9 mouse cellular contexts compared by ENCODE assay signal in the genomic region with DNA sequence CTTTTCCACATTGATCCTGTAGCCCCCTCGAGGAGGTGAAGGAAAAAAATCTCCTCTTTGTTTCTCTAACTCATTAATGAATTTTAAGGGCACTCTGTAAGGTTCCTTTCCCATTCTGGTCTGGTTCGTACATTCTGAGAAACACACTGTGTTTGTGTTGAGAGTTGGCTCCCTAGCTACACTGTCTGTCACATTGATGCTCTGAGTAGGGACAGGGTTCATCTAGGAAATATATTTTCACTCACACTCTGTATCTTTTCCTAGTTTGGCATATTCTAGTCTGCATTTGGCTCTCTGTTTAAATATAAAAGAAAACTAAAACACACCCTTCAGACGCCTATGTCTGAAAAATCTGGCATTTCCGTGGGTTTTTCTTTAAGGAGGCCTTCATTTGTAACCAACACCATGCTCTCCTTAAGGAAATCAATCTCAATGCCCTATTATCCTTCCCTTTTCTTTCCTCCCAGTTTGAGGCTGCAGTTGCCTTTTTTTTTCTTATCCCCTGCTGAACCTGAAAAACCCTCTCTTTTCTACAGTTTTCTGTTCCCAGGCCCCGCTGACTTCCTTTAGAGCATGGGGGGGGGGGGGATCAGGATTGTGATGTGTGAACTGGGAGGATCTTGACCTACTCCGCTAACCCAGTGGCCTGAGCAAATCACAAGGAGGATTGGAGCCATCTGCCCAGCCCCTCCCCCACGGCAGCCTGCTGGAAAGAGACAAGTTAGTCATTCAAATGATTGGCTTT. TPM values are rescaled to one million over a fixed set of nuclear protein-coding genes. Genes with fewer than 3 reads are reported as not detected.
DNase-seq lines count a peak whose midpoint lies in the region; ATAC-seq lines count a peak whose summit lies in the region.
"Had no signal": no experiment of that assay in that cellular context is flagged by ENCODE, and none has a peak within 500 bp of the region (broad histone marks: within the 10 kb centered on the region; RNA-seq: fewer than 3 reads in every experiment).

No protein-coding gene starts in this region.

- no peaks in the 10 kb centered on the region for H3K27me3 ChIP-seq in hindbrain, embryonic 13.5 days

- no peaks in the 10 kb centered on the region for H3K9me3 ChIP-seq in hindbrain, embryonic 13.5 days

- peak; percentile 79 for DNase-seq in adrenal gland, adult 2 months
- DNase-seq in cerebellum, postnatal 14 days = peak; percentile 90 to 95
- DNase-seq in frontal cortex, postnatal 14 days (ENCODE audit: low spot score in 2 of 2) = peak; percentile 77 to 84
- DNase-seq in left cerebral cortex, adult 11 months (ENCODE audit: low spot score) = peak; percentile 57
- peak; percentile 82 for DNase-seq in mesoderm, embryonic 11.5 days (ENCODE audit: low read depth, low spot score)
- peak; percentile 10 for DNase-seq in skeletal muscle tissue, adult 2 months (ENCODE audit: low read depth, low spot score)
- no peak for DNase-seq in thymus, postnatal 25 days

- WGBS in hindbrain, embryonic 13.5 days = 1% methylated on average over 7 of the region's 7 CpGs

- H3K4me2 ChIP-seq in hindbrain, embryonic 13.5 days = peak overlapping the region; percentile 58

- H3K4me1 ChIP-seq in hindbrain, embryonic 13.5 days (replicated peaks) = peaks cover 37% of the 10 kb centered on the region

- peak overlapping the region; percentile 42 for H3K4me3 ChIP-seq in hindbrain, embryonic 13.5 days

- peak overlapping the region; percentile 87 for H3K27ac ChIP-seq in hindbrain, embryonic 13.5 days

- peak overlapping the region; percentile 76 for H3K9ac ChIP-seq in hindbrain, embryonic 13.5 days

- peak; percentile 90 for ATAC-seq in hindbrain, embryonic 13.5 days (ENCODE audit: low FRiP score)

- H3K36me3 ChIP-seq in hindbrain, embryonic 13.5 days = no peaks in the 10 kb centered on the region

RNA-seq across cellular contexts. Expression of a gene that starts 0.4 kb away (rescaled TPM):
- total RNA-seq in adrenal gland, adult 2 months (2021) = under 1 TPM; 0.75 to 0.90 TPM
- polyA plus RNA-seq in adrenal gland, adult 2 months (2012; rRNA removed) = 0.25 TPM in 1 of 2 replicates, not detected in the other
- polyA plus RNA-seq in hindbrain, embryonic 13.5 days (2015; fragmentation: Nextera tagmentation; extraction: Ambion mirVana) = 2,194 and 2,515 TPM in 2 replicates
- polyA plus RNA-seq: small intestine, adult 2 months had no signal

RNA-seq across cellular contexts. Expression of a gene that starts 9.8 kb away (rescaled TPM):
- total RNA-seq in adrenal gland, adult 2 months (2021) = 10 to 100 TPM; 46.4 to 53.8 TPM
- 84.3 and 99.7 TPM in 2 replicates for polyA plus RNA-seq in adrenal gland, adult 2 months (2012; rRNA removed)
- polyA plus RNA-seq in hindbrain, embryonic 13.5 days (2015; fragmentation: Nextera tagmentation; extraction: Ambion mirVana) = 22.6 and 23.2 TPM in 2 replicates

Comparison
In these comparisons a context has a peak if more than half of its experiments do, and no peak if none do; other contexts are left out.
1. RNA of a gene that starts 0.4 kb away (polyA plus RNA-seq): 2,194 to 2,515 TPM in hindbrain, embryonic 13.5 days; 0.25 TPM in adrenal gland, adult 2 months; every median in the first group is over 1,000 times any median in the second.